Mouse (Mus musculus): ENCODE measurements around the gene Ly6g5c. TPM values are rescaled to one million over a fixed set of nuclear protein-coding genes. Genes with fewer than 3 reads are reported as not detected.

The Ly6g5c gene
- total RNA-seq, 2 experiments from 2014 or later: not detected

DNA sequence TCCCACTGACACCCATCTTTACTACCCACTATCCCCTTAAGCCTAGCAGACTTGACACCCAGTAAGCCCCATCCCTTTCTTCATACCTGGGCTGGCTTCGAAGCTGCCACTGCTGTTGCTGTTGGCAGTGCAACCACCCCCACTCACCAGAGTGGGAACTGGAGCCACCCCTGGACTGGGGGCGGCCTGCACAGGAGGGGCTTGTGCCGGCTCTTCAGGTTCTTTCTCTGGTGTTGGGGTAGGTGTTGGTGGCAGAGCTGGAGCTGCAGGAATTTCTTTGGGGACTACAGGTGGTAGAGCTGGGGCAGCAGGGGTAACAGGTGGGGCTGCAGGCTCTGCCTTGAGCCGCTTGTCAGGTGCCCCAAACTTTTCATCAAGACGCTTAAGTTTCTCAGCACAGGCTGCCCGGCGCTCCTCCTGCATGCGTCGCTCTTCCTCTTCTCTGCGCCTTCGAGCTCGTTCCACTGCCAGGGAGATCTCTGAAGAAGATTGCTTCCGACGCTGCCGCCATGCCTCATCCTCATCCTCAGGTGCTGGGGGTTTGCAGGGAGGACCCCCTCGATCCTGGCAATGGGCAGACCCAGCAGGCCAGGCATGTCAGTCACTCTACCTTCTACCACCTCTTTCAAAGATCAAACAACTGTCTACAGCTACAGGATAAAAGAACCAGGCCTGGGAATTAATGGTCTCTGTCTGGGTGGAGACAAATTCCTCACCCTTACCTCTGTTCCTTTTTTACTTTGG, 50.9 kb downstream of the Ly6g5c start:
- intact Hi-C loops (cut with DNase I; ENCODE audit: low total_unique reads): no loop called here
- DNase-seq: no peak

DNA sequence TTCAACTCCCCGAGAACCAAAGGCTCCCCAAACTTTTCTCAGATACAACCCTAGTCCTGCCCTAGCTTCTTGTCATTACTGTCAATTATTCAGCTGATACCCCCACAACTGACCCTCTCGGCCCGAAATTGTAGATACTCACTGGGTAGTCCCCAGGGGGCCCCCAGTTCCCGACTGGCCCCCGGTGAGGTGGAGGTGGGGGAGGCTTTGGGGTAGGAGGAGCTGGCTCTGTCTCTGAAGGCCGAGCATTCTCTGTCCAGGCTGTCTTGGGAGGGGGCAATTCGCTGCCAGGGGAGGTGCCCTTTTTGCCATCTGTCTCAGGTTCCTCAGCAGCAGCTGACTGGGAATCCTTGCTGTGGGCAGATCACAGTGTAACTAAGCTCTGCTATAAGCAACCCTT, 51.6 kb downstream of the Ly6g5c start:
- intact Hi-C loops (cut with DNase I; ENCODE audit: low total_unique reads): no loop called here
- no peak for DNase-seq

DNA sequence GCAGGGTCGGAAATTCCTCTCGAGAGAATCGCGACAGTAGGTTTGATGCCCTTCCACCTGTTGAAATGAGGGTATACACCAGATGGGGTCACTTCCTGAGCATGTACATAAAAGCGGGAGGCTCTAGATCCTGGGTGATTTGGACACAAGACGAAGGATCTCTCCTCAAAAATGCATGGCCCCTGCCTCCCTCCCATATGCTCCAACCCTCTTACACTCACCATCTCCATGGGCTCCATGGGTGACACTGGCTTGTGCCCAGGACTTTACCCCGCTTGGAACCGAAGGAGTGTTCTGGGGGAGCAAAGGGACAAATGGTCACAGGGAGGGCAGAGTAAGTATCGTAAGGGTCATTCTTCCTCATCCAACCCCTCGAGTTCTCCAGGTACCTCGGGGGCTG, 53.3 kb downstream of the Ly6g5c start:
- intact Hi-C loops (cut with DNase I; ENCODE audit: low total_unique reads): no loop called here

More for the DNA sequence above, 53.3 kb downstream of the Ly6g5c start:
- DNase-seq: no peak

Other genes starting within 250 kb of the Ly6g5c start
- 1 to 10 TPM in 1 of 2 experiments, under 1 TPM in 1; 0.75 to 1.9 TPM for gene Cfb, start 245.8 kb upstream of the Ly6g5c start, total RNA-seq (2021)
- gene Zbtb12, start 228.8 kb upstream of the Ly6g5c start, total RNA-seq (2021): 1 to 10 TPM; 3.4 to 5.1 TPM
- not detected for gene Gm20547, start 226.2 kb upstream of the Ly6g5c start, total RNA-seq (2021)
- gene C2, start 210.0 kb upstream of the Ly6g5c start, total RNA-seq (2021): 1 to 10 TPM; 1.8 to 3.1 TPM
- gene Ehmt2, start 209.8 kb upstream of the Ly6g5c start, total RNA-seq (2021): 10 to 100 TPM; 29.4 to 32.2 TPM
- under 1 TPM in 1 of 2 experiments, not detected in 1; 0.09 TPM for gene Slc44a4, start 193.8 kb upstream of the Ly6g5c start, total RNA-seq (2021)
- gene Neu1, start 177.0 kb upstream of the Ly6g5c start, total RNA-seq (2021): 1 to 10 TPM; 8.0 to 8.3 TPM
- 1 to 10 TPM; 2.6 to 5.9 TPM for gene Hspa1b, start 149.0 kb upstream of the Ly6g5c start, total RNA-seq (2021)
- gene Gm20481, start 138.4 kb upstream of the Ly6g5c start, total RNA-seq (2021): not detected
- 1 to 10 TPM; 3.8 to 6.8 TPM for gene Hspa1a, start 136.1 kb upstream of the Ly6g5c start, total RNA-seq (2021)
- 10 to 100 TPM; 11.6 to 14.8 TPM for gene Hspa1l, start 135.6 kb upstream of the Ly6g5c start, total RNA-seq (2021)
- gene Lsm2, start 126.4 kb upstream of the Ly6g5c start, total RNA-seq (2021): 10 to 100 TPM; 19.5 to 20.1 TPM
- 10 to 100 TPM; 26.8 to 29.2 TPM for gene Vars, start 107.3 kb upstream of the Ly6g5c start, total RNA-seq (2021)
- gene Vwa7, start 91.7 kb upstream of the Ly6g5c start, total RNA-seq (2021): 1 to 10 TPM; 3.7 to 3.9 TPM
- 1 to 10 TPM in 1 of 2 experiments, under 1 TPM in 1; 0.38 to 1.5 TPM for gene Sapcd1, start 80.3 kb upstream of the Ly6g5c start, total RNA-seq (2021)
- gene Msh5, start 61.5 kb upstream of the Ly6g5c start, total RNA-seq (2021): under 1 TPM; 0.84 to 0.94 TPM
- 10 to 100 TPM; 28.3 to 32.5 TPM for gene Clic1, start 58.3 kb upstream of the Ly6g5c start, total RNA-seq (2021)
- gene Ddah2, start 49.2 kb upstream of the Ly6g5c start, total RNA-seq (2021): 10 to 100 TPM; 23.4 to 32.2 TPM
- gene Ly6g6c, start 42.9 kb upstream of the Ly6g5c start, total RNA-seq (2021): not detected
- not detected for gene Mpig6b, start 42.1 kb upstream of the Ly6g5c start, total RNA-seq (2021)
- gene Ly6g6e, start 31.4 kb upstream of the Ly6g5c start, total RNA-seq (2021): not detected
- under 1 TPM; 0.64 TPM for gene Ly6g6d, start 30.2 kb upstream of the Ly6g5c start, total RNA-seq (2021)
- gene Ly6g6f, start 22.7 kb upstream of the Ly6g5c start, total RNA-seq (2021): not detected
- gene Abhd16a, start 19.0 kb upstream of the Ly6g5c start, total RNA-seq (2021): 10 to 100 TPM; 52.8 to 58.5 TPM
- gene Ly6g5b, start 7.1 kb downstream of the Ly6g5c start, total RNA-seq (2021): under 1 TPM; 0.27 to 0.37 TPM
- 1 to 10 TPM; 7.0 to 7.9 TPM for gene Gpank1, start 13.2 kb downstream of the Ly6g5c start, total RNA-seq (2021)
- 100 to 1,000 TPM; 156 to 166 TPM for gene Csnk2b, start 13.8 kb downstream of the Ly6g5c start, total RNA-seq (2021)
- gene D17H6S53E, start 18.1 kb downstream of the Ly6g5c start, total RNA-seq (2021): 10 to 100 TPM; 14.4 to 16.1 TPM
- gene Apom, start 23.8 kb downstream of the Ly6g5c start, total RNA-seq (2021): not detected
- 100 to 1,000 TPM; 193 to 200 TPM for gene Bag6, start 26.9 kb downstream of the Ly6g5c start, total RNA-seq (2021)
- gene Prrc2a, start 56.6 kb downstream of the Ly6g5c start, total RNA-seq (2021): 100 to 1,000 TPM; 102 to 118 TPM
- under 1 TPM; 0.71 to 0.90 TPM for gene Aif1, start 67.8 kb downstream of the Ly6g5c start, total RNA-seq (2021)
- 1 to 10 TPM; 1.5 to 2.8 TPM for gene Lst1, start 80.2 kb downstream of the Ly6g5c start, total RNA-seq (2021)
- under 1 TPM in 1 of 2 experiments, not detected in 1; 0.31 TPM for gene Ltb, start 86.2 kb downstream of the Ly6g5c start, total RNA-seq (2021)
- under 1 TPM; 0.24 to 0.68 TPM for gene Tnf, start 93.7 kb downstream of the Ly6g5c start, total RNA-seq (2021)
- under 1 TPM; 0.42 to 0.78 TPM for gene Lta, start 97.1 kb downstream of the Ly6g5c start, total RNA-seq (2021)
- gene Gm16181, start 112.6 kb downstream of the Ly6g5c start, total RNA-seq (2021): not detected
- gene Atp6v1g2, start 125.4 kb downstream of the Ly6g5c start, total RNA-seq (2021): 1 to 10 TPM; 2.3 to 2.7 TPM
- gene Nfkbil1, start 127.5 kb downstream of the Ly6g5c start, total RNA-seq (2021): 1 to 10 TPM; 7.6 to 7.9 TPM
- 100 to 1,000 TPM in 1 of 2 experiments, 10 to 100 TPM in 1; 85.3 to 103 TPM for gene Ddx39b, start 133.5 kb downstream of the Ly6g5c start, total RNA-seq (2021)
- gene H2-D1, start 154.5 kb downstream of the Ly6g5c start, total RNA-seq (2021): 10 to 100 TPM; 34.3 to 40.7 TPM
- under 1 TPM; 0.18 to 0.47 TPM for gene H2-Q1, start 212.1 kb downstream of the Ly6g5c start, total RNA-seq (2021)
- gene H2-Q2, start 234.0 kb downstream of the Ly6g5c start, total RNA-seq (2021): under 1 TPM; 0.33 to 0.58 TPM